Mouse (Mus musculus): Measurements from ENCODE around the gene Tns3. TPM values are rescaled to one million over a fixed set of nuclear protein-coding genes. Genes with fewer than 3 reads are reported as not detected.

The Tns3 gene
- polyA plus RNA-seq, 1 experiment from 2014 or later = 4.1 TPM

DNA sequence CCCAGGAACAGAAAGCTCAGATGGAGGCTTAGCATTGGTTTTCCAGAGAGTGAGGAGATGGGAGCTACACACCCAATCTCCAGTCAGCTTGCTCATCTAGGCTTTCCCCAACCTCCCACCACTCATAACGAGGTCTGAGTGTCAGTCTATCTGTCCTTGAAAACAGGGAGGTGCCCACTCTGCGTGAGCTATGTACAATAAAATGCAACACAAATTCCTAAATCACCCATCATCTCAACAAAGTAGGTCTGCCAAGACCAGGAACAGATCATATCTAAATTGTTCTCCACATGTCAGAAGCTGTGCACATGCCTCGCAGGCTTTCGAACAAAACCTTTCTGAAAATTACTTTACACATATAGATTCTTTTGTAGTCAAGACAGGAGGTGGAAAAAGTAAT lies 134.3 kb downstream of the Tns3 start:
- Histone ChIP-seq H3K36me3 (ENCODE audit: control insufficient read depth, insufficient read depth) (no peaks in the 10 kb centered on the region), H3K4me1 (ENCODE audit: control insufficient read depth, low read depth, low read length) (no peaks in the 10 kb centered on the region), H3K27me3 (ENCODE audit: control insufficient read depth, insufficient read depth, low read depth, low read length) (no peaks in the 10 kb centered on the region), H3K9ac (ENCODE audit: low read depth, low read length) (no peak overlapping the region), H3K27ac (ENCODE audit: low read length) (no peak overlapping the region), H3K4me3 (ENCODE audit: low read depth, low read length) (no peak overlapping the region), H3K4me2 (ENCODE audit: low read depth, low read length) (no peak overlapping the region), H3K9me3 (replicated peaks; ENCODE audit: control insufficient read depth, low read length) (no peaks in the 10 kb centered on the region)
- no peak for ATAC-seq (ENCODE audit: low read depth)
- WGBS (ENCODE audit: insufficient replicate concordance) = 70% methylated on average over 4 of the region's 4 CpGs

DNA sequence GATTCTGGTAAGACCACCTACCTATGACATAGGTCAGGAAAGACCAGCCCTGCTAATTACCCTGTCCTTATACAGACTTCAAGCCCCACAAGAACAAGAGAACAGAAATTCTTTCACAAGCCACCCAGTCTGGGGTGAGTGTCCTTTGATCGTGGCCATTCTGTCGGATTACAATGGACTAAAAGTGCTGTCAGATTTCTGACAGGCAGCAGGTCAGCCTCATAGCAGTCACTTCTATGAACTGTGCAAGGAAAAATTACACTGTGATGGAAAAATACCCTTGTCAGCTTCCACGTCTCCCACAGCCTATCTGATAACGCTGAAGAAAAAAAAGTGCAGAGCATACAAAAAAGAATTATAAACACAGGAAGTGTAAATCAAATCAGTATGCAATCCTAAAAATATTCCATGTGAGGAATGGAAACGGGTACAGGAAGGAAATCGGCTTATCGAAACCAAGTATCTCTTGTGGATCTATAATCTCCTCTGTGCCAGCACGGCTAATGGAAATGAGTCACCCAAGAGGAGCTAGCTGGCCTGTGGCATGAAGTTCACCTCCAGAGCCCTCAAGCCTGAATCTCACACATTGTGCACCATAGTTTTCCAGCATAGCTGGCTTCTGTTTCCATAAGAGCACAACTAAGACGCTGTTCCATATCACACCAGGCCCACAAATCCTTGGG lies 138.7 kb downstream of the Tns3 start:
- Histone ChIP-seq H3K4me2 (ENCODE audit: low read depth, low read length) (no peak overlapping the region), H3K9ac (ENCODE audit: low read depth, low read length) (no peak overlapping the region), H3K27me3 (ENCODE audit: control insufficient read depth, insufficient read depth, low read depth, low read length) (no peaks in the 10 kb centered on the region), H3K36me3 (ENCODE audit: control insufficient read depth, insufficient read depth) (no peaks in the 10 kb centered on the region), H3K27ac (ENCODE audit: low read length) (no peak overlapping the region), H3K4me1 (ENCODE audit: control insufficient read depth, low read depth, low read length) (no peaks in the 10 kb centered on the region; the same call in 1 of the 2 replicates), H3K9me3 (replicated peaks; ENCODE audit: control insufficient read depth, low read length) (no peaks in the 10 kb centered on the region), H3K4me3 (ENCODE audit: low read depth, low read length) (no peak overlapping the region)
- no peak for ATAC-seq (ENCODE audit: low read depth)
- WGBS (ENCODE audit: insufficient replicate concordance) = 59% methylated on average over 9 of the region's 9 CpGs

DNA sequence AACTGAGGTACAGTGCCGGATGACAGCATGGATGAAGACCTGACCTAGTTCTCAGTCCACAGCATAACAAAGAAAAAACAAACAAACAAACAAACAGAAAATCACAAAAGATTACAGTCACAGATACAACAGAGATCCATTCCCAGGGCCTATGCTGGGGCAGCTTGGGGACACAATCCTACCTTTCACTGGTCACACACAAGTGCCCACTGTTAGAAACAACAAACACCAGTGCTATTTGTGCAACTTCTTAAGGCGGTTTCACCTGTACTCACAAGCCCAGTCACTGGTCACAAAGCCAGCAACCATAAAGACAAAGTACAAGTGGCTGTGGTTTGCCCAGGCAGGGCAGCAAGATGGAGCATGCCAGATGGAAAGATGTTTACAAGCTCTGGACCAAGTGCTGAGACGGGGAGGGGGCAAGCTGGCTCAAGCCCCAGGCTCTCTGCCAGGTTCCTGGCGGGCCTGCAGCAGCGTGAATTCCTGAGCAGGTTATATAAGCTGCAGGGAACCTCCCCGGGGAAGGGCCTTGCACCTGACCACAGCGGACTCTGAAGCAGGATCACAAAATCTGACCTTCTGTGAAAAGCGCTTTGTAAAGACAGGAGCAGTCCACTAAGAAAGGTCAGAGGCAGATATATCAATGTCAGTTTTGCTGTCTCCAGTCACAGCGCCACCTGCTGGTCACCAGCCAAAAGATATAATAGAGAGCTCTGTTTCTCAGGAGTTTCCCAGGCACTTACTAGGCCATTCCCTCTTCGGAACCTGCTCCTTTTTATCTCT lies 140.8 kb downstream of the Tns3 start:
- H3K36me3 ChIP-seq (ENCODE audit: control insufficient read depth, insufficient read depth) = no peaks in the 10 kb centered on the region

DNA sequence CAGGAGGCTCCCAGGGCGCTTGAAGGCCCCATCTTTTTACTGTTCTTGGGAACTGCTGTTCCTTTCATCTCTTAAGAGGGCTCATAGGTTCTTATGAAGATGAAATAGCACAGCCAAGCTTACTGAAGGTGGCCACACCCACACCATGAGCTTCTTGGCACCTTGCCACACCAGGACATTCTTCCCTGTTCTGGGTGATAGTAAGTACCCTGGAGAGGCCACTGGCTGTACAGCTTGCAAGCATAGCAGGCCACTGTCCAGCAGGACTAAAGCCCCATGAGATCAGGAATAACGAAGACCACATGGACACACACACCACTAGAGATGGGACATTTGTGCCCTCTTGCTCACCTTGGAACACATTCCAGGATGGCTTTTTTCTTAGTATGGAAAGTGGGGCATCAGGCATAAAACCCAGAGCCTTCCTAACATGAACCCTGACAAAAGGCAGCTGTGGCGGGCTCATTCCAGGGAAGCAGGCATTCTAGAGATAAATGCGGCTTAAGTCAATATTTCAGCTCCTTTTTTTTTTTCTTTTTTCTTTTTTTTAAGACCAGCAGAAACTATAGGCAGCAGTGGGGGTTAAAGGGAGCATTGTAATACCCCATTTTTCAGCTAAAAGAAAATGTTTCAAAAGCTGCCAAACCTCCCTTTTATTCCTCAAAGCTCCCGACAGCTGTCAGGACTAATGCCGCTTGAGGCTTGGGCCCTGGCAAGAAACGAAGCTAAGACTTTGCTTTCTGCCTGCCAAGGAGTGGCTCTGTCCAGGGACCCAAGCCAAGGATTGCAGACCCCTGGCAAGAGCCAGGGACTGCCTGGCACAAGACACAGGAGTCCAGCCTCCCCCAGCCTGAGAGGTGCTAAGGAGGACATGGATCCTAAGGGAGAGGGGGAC lies 150.7 kb downstream of the Tns3 start:
- H3K27ac ChIP-seq (ENCODE audit: low read length) = no peak overlapping the region
- no peaks in the 10 kb centered on the region for H3K9me3 ChIP-seq (replicated peaks; ENCODE audit: control insufficient read depth, low read length)
- WGBS (ENCODE audit: insufficient replicate concordance) = 65% methylated on average over 7 of the region's 7 CpGs
- no peak overlapping the region for H3K9ac ChIP-seq (ENCODE audit: low read depth, low read length)
- H3K4me2 ChIP-seq (ENCODE audit: low read depth, low read length) = no peak overlapping the region
- H3K27me3 ChIP-seq (ENCODE audit: control insufficient read depth, insufficient read depth, low read depth, low read length) = no peaks in the 10 kb centered on the region
- no peaks in the 10 kb centered on the region for H3K4me1 ChIP-seq (ENCODE audit: control insufficient read depth, low read depth, low read length)
- H3K4me3 ChIP-seq (ENCODE audit: low read depth, low read length) = no peak overlapping the region
- H3K36me3 ChIP-seq (ENCODE audit: control insufficient read depth, insufficient read depth) = no peaks in the 10 kb centered on the region
- no peak for ATAC-seq (ENCODE audit: low read depth)

More for the DNA sequence above, 140.8 kb downstream of the Tns3 start:
- no peak overlapping the region for H3K27ac ChIP-seq (ENCODE audit: low read length)
- H3K4me1 ChIP-seq (ENCODE audit: control insufficient read depth, low read depth, low read length) = no peaks in the 10 kb centered on the region; the same call in 1 of the 2 replicates
- H3K4me2 ChIP-seq (ENCODE audit: low read depth, low read length) = no peak overlapping the region
- ATAC-seq (ENCODE audit: low read depth) = peak; percentile 50
- WGBS (ENCODE audit: insufficient replicate concordance) = 44% methylated on average over 10 of the region's 10 CpGs
- no peak overlapping the region for H3K9ac ChIP-seq (ENCODE audit: low read depth, low read length)
- H3K9me3 ChIP-seq (replicated peaks; ENCODE audit: control insufficient read depth, low read length) = no peaks in the 10 kb centered on the region
- no peak overlapping the region for H3K4me3 ChIP-seq (ENCODE audit: low read depth, low read length)
- H3K27me3 ChIP-seq (ENCODE audit: control insufficient read depth, insufficient read depth, low read depth, low read length) = no peaks in the 10 kb centered on the region

DNA sequence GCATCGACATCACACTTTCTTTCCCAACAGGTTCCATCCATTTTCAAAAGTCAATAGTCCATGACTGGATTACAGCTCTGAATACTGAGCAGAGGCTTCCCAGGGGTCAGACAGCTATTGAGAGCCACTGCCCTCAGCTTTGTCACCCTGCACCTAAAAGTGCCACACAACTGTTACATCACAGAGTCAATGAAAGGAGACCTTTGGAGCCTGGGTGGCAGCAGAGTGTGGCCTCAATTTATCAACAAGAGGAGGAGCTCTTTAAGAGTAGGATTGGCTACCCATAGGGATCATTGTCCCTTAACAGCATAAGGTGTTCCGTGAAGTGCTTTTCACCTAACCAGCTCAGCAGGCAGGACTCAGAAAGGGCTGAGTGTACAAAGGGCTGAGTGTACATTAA lies 154.0 kb downstream of the Tns3 start:
- H3K9me3 ChIP-seq (replicated peaks; ENCODE audit: control insufficient read depth, low read length) = no peaks in the 10 kb centered on the region
- no peaks in the 10 kb centered on the region for H3K4me1 ChIP-seq (ENCODE audit: control insufficient read depth, low read depth, low read length)
- peak; percentile 80 for ATAC-seq (ENCODE audit: low read depth)
- no peak overlapping the region for H3K27ac ChIP-seq (ENCODE audit: low read length)
- 58% methylated on average over 2 of the region's 2 CpGs for WGBS (ENCODE audit: insufficient replicate concordance)
- H3K4me2 ChIP-seq (ENCODE audit: low read depth, low read length) = no peak overlapping the region
- no peak overlapping the region for H3K4me3 ChIP-seq (ENCODE audit: low read depth, low read length)
- no peaks in the 10 kb centered on the region for H3K36me3 ChIP-seq (ENCODE audit: control insufficient read depth, insufficient read depth)
- no peaks in the 10 kb centered on the region for H3K27me3 ChIP-seq (ENCODE audit: control insufficient read depth, insufficient read depth, low read depth, low read length)
- no peak overlapping the region for H3K9ac ChIP-seq (ENCODE audit: low read depth, low read length)

DNA sequence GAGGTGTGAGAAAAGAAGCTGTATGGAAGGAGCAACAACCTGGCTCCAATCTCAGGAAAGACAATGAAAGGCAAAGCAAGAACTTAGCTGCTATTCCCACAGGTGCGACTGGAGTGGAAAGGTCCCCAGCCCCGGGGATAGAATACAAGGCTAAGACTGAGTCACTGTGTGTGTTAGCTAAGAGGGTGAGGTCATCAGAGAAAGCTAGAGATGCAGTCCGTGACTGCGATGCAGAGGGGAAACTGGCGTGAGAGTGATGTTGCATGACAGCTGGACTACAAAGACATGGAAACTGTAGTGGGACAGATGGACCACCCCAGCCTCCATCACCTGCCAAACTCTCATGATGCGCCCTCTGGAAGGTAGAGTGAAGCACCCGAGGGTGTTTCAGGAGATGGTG lies 154.7 kb downstream of the Tns3 start:
- Histone ChIP-seq H3K4me3 (ENCODE audit: low read depth, low read length) (no peak overlapping the region), H3K36me3 (ENCODE audit: control insufficient read depth, insufficient read depth) (no peaks in the 10 kb centered on the region), H3K9ac (ENCODE audit: low read depth, low read length) (no peak overlapping the region), H3K9me3 (replicated peaks; ENCODE audit: control insufficient read depth, low read length) (no peaks in the 10 kb centered on the region), H3K27me3 (ENCODE audit: control insufficient read depth, insufficient read depth, low read depth, low read length) (no peaks in the 10 kb centered on the region), H3K4me1 (ENCODE audit: control insufficient read depth, low read depth, low read length) (no peaks in the 10 kb centered on the region), H3K4me2 (ENCODE audit: low read depth, low read length) (no peak overlapping the region), H3K27ac (ENCODE audit: low read length) (no peak overlapping the region)
- no peak for ATAC-seq (ENCODE audit: low read depth)
- 61% methylated on average over 7 of the region's 7 CpGs for WGBS (ENCODE audit: insufficient replicate concordance)

DNA sequence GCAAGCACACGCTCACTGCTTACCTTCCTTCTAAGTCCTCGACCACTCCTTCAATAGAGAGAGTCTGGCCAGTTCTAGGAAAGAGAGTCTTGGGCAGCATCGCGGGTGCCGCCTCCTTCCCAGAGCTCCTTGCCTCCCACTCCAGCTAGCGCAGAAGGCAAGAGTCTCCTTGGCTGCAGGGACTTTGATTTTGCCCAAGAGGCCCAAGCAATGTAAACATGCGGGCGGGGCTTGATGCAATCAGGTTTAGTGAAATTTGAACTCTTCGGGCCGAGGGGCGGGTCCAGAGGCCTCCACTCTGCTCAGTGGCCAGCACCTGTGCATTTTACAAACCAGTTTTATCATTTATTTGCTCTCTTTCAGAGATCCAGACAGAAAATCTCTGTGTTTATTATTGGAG lies 160.6 kb downstream of the Tns3 start:
- Histone ChIP-seq H3K4me3 (ENCODE audit: low read depth, low read length) (peak overlapping the region; percentile 49), H3K9ac (ENCODE audit: low read depth, low read length) (no peak overlapping the region), H3K4me1 (ENCODE audit: control insufficient read depth, low read depth, low read length) (no peaks in the 10 kb centered on the region; the same call in 1 of the 2 replicates), H3K36me3 (ENCODE audit: control insufficient read depth, insufficient read depth) (no peaks in the 10 kb centered on the region), H3K9me3 (replicated peaks; ENCODE audit: control insufficient read depth, low read length) (no peaks in the 10 kb centered on the region), H3K4me2 (ENCODE audit: low read depth, low read length) (peak overlapping the region; percentile 42), H3K27me3 (ENCODE audit: control insufficient read depth, insufficient read depth, low read depth, low read length) (no peaks in the 10 kb centered on the region), H3K27ac (ENCODE audit: low read length) (peak overlapping the region; percentile 64; the same call in 1 of the 2 replicates)
- peak; percentile 85 for ATAC-seq (ENCODE audit: low read depth)
- 50% methylated on average over 11 of the region's 11 CpGs for WGBS (ENCODE audit: insufficient replicate concordance)

DNA sequence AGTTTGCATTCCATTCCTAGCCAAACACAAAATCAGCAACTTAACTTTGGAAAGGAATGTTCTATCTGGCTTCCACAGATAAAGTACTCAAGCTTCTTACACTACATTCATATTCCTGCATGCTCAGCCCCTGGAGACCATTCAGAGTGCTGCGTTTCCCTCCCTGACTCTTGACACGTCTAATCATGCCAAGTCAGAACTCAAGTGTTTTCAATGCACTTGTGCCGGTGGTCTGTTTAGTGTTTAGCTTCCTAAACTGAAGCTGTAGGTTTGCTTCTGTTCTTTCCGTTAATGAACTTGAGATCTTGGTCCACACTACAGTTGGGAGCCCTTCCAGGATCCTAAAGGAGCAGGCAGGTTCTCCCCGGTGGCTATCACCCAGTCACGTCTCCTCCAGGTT lies 163.5 kb downstream of the Tns3 start:
- Histone ChIP-seq H3K27me3 (ENCODE audit: control insufficient read depth, insufficient read depth, low read depth, low read length) (no peaks in the 10 kb centered on the region), H3K4me1 (ENCODE audit: control insufficient read depth, low read depth, low read length) (no peaks in the 10 kb centered on the region; the same call in 1 of the 2 replicates), H3K36me3 (ENCODE audit: control insufficient read depth, insufficient read depth) (no peaks in the 10 kb centered on the region), H3K9me3 (replicated peaks; ENCODE audit: control insufficient read depth, low read length) (no peaks in the 10 kb centered on the region), H3K9ac (ENCODE audit: low read depth, low read length) (no peak overlapping the region), H3K4me3 (ENCODE audit: low read depth, low read length) (no peak overlapping the region), H3K4me2 (ENCODE audit: low read depth, low read length) (no peak overlapping the region), H3K27ac (ENCODE audit: low read length) (no peak overlapping the region)
- ATAC-seq (ENCODE audit: low read depth) = no peak
- WGBS (ENCODE audit: insufficient replicate concordance) = 70% methylated on average over 6 of the region's 6 CpGs
